Mouse (Mus musculus): ENCODE measurements around the gene Nos1ap.

DNA sequence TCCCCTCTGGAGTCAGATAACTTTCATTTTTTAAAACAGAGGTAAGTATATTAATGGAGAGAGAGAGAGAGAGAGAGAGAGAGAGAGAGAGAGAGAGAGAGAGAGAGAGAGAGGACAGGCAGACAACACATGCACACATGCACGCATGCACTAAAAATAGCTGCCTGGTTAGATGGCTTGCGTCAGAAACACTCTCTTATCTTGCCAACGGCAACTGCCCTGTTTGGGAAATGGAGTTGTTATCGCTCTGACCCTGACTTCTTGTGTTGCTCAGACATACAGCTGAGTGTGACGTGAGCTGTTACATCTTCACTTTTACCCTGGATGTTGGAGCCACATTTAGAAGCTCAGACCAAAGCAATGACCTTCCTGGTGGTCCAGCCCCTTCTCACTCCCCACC is 33.3 kb upstream of the Nos1ap start:
- TF ChIP-seq CTCF (IDR thresholded peaks at IDR 0.05; ENCODE audit: extremely low read depth, insufficient read depth, low read length) (no peak), POLR2A (IDR thresholded peaks at IDR 0.05; ENCODE audit: extremely low read depth, insufficient read depth, low read length) (no peak)
